Mouse (Mus musculus): ENCODE measurements around the gene Card9.

DNA sequence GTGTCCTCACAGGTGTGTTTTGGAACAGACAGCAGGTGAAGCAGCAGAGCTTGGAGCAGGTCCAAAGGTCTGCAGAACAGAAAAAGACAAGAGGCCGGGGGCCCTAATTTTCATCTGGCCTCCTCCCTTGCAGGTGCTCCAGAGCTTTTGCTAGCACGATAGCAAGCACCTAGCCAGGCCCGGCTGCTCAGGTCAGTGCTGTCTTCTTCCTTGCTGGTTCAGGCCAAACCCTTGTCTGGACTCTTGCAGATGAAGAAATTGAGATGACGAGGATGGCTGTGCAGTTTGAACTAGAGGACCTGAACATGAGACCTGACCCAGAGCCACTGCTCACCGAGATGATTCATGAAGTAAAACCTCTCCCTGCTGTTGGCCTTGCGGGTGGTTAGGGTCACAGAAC, 30.9 kb upstream of the Card9 start:
- TF ChIP-seq CTCF (IDR thresholded peaks at IDR 0.05; ENCODE audit: low read depth, low read length) (no peak), POLR2A (IDR thresholded peaks at IDR 0.05; ENCODE audit: insufficient read depth, low read length) (no peak), EP300 (IDR thresholded peaks at IDR 0.05; ENCODE audit: insufficient read depth, low read depth, low read length) (no peak)
